Mouse (Mus musculus) adrenal gland, postnatal 14 days (tissue): ENCODE data around the gene Cep95. TPM values are rescaled to one million over a fixed set of nuclear protein-coding genes. Genes with fewer than 3 reads are reported as not detected.
"Not testable (repeated sequence)": the region's sequence is repeated elsewhere in the genome, so short reads cannot be mapped to it uniquely, and the experiment has no call there.

Source experiments
- DNase-seq: peaks from one replicate; pipeline ENCODE4 v3.0.0; 2021; ENCODE audit warnings: mixed read lengths
- total RNA-seq: library from RNA; stranded (reverse); gene quantifications from 2 replicates; pipeline ENCODE4 v1.2.3, GENCODE M21; 2021

The Cep95 gene
- total RNA-seq, 1 experiment from 2014 or later, result 13.2 TPM

GRCm38 (mm10) chr11:106776960-106777359, 12.1 kb upstream of the Cep95 start:
- peak; percentile 27 for DNase-seq

GRCm38 (mm10) chr11:106777395-106777794, 11.7 kb upstream of the Cep95 start:
- no peak for DNase-seq

DNA sequence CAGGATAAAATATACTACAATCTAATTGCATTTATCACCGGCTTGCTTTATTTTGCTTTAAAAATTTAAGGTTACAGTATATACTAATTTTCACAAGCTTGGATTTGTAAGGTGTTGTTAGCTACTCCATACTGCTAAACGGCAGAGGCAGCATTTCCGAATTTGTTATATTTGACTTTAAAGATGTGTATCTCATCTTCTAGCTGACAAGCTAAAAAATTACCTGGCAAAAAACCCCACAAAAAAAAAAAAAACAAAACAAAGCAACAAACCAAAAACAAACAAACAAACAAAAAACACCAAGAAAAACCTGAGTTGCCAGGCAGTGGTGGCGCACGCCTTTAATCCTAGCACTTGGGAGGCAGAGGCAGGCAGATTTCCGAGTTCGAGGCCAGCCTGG, 10.9 kb upstream of the Cep95 start:
- no peak for DNase-seq

- DNase-seq, result peak; percentile 18
These were observed 10.3 kb upstream of the Cep95 start for GRCm38 (mm10) chr11:106778589-106779387.

GRCm38 (mm10) chr11:106779388-106780088, 9.5 kb upstream of the Cep95 start, which contains the start of gene Polg2:
Gene Polg2 (minus strand): TSS chr11:106779537.
- peak; percentile 95 for DNase-seq

DNA sequence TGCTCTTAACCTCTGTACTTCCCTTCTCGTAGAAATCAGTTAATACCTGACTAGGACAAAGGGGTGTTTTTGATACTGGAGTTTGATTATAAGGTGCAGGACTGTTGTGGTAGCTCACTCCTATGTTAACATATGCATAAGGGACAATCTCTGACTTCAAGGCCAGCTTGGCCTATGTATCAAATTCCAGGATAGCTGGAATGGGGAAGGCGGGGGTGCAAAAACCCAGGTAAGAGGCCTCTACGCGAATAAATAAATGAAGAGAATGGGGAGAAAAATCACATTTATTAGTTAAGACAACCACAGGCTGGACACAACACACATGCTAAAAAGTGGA, 9.0 kb upstream of the Cep95 start:
- DNase-seq, result peak; percentile 28

- no peak for DNase-seq
These were observed 8.3 kb upstream of the Cep95 start for GRCm38 (mm10) chr11:106780590-106781220.

- DNase-seq, result not testable (repeated sequence)
These were observed 6.8 kb upstream of the Cep95 start for GRCm38 (mm10) chr11:106782271-106782670.

DNA sequence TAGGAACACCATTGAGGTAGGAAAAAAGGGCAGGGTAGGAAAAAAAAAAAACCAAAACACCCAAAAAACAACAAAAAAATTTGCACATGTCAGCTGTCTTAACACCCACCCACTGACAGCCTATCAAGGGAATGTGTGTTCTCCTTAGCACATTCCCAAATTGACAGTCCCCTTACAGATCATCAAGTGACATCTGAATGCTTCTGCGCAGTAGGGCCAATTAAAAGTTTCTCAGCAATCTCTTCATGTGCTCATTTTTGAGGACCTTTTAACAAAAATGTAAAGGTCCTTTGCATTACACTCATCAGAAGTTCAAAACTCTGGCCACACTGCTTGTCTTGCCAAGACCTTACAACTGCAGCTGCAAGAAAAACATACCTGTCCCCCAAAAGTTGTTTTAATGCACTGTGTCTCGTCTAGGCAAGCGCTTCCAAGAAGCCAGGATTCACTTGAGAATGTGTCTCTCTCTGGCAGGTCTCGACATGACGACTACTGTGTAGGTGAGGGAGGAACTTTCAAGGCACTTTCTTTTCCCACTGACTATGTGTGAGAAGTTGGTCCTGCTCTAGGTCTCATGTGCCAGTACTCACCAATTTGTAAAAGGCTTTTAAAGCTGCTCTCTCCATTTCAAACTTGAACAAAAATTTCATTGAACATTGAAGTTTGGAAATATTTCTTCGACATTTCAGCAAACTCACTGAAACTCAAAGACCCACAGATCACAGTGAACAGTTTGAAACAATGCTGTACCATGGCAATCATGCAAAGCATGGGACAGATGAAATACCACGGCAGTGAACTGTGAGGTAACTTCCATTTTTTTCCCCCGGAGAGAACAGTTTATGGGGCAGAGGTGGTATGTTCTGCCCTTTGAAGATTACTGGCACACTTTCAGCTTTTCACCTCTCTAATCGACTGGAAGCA, 5.9 kb upstream of the Cep95 start:
- no peak for DNase-seq

GRCm38 (mm10) chr11:106784476-106784875, 4.6 kb upstream of the Cep95 start:
- no peak for DNase-seq

GRCm38 (mm10) chr11:106785043-106785442, 4.0 kb upstream of the Cep95 start:
- no peak for DNase-seq

GRCm38 (mm10) chr11:106787131-106788025, 1.7 kb upstream of the Cep95 start:
- DNase-seq, result peak; percentile 95

DNA sequence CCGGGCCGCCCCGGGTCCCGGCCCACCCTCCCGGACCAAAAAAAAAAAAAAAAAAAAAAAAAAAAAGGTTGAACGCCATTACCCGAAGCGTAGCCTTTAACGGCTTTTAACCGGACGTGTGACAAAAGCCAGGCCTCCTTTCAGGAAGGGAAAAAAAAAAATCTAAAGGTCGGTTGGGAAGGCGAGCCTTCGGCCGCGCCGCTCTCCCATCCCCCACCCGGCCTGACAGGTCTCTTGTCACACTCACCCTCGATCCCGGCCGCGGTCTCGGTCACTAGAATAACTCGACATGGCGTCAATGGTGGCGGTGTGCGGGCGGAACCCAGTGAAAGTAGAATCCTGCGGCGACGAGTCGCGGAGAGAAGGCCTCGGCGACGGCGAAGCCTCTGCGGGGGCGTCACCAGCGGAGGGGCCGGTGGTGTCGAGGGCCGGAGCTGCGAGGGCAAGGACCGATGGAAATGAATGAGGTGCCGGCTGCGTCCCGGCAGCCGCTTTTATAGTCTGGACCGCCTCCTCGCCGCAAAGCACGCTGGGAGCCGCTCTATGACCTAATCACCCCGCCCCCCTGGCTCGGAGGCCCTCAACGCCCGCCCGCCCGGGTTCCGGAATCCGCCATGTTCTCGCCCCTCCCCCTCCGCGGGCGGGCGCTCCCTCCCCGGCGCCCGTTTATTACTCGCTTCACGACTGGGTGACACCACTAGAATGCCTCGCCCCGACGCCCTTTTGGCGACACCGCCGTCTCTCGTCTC, 852 bp upstream of the Cep95 start:
- DNase-seq, result peak; percentile 100

GRCm38 (mm10) chr11:106789649-106790048, 597 bp downstream of the Cep95 start:
- DNase-seq, result peak; percentile 48

- no peak for DNase-seq
These were observed 4.8 kb downstream of the Cep95 start for GRCm38 (mm10) chr11:106793846-106794245.

GRCm38 (mm10) chr11:106795679-106796078, 6.6 kb downstream of the Cep95 start:
- no peak for DNase-seq

DNA sequence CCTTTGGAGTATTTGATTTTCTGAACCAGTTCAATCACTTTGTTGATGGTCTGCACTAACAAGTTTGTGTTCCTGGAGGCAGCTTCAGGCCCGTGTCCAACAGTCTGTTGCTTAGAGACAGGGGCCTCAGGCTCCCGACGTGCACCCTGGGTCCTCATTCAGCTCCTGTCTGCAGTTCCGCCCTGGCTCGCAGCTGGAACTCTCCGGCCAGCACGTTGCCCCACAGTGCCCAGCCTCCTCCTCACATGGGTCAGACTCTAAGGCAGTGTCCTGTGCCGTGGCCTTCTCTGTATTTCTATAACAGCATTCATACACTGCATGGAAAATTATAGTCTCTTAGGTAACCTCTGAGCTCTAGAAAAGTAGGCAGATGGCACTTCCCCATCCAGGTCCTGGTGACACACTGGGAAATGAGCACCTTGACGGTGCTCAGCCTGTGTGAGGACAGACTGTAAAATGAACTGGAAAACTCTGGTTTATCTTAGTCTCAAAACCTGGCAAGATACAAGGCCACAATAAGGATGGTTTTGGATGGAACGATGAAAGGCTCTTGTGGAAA, 13.1 kb downstream of the Cep95 start:
- no peak for DNase-seq

GRCm38 (mm10) chr11:106807442-106807841, 18.4 kb downstream of the Cep95 start:
- DNase-seq, result not testable (repeated sequence)

GRCm38 (mm10) chr11:106812410-106813136, 23.5 kb downstream of the Cep95 start:
- DNase-seq, result no peak
